Mouse (Mus musculus) spleen, adult 2 months (tissue): ENCODE measurements around the gene Spats2l. TPM values are rescaled to one million over a fixed set of nuclear protein-coding genes. Genes with fewer than 3 reads are reported as not detected.
A peak's percentile ranks its signal among the peaks of the same experiment; 100 is the strongest.

Experiments
- DNase-seq, 2 experiments: peaks; one replicate each; pipeline versions ENCODE4 v3.0.0 to v3.0.0-alpha.2; 2012 to 2021; ENCODE audit warnings: low spot score in 2 of 2, low read depth in 1 of 2
- H3K27ac ChIP-seq: fragments of 200-500 bp; 2 replicates; pipeline ENCODE4 v1.5.1; 2012; ENCODE audit warnings: low read length, inconsistent platforms; ENCODE audit not compliant: insufficient read depth
- H3K27me3 ChIP-seq: fragments of 200-500 bp; 2 replicates; pipeline ENCODE4 v1.6.1; 2012; ENCODE audit warnings: mild to moderate bottlenecking, moderate library complexity, low read length, inconsistent platforms; ENCODE audit not compliant: control insufficient read depth, insufficient read depth
- H3K36me3 ChIP-seq: fragments of 200-500 bp; 2 replicates; pipeline ENCODE4 v1.6.1; 2012; ENCODE audit warnings: mild to moderate bottlenecking, low read length, inconsistent platforms; ENCODE audit not compliant: control insufficient read depth, insufficient read depth
- H3K4me1 ChIP-seq: fragments of 200-500 bp; 2 replicates; pipeline ENCODE4 v1.6.1; 2011; ENCODE audit warnings: inconsistent platforms; ENCODE audit not compliant: control insufficient read depth, insufficient read depth, insufficient read length
- H3K4me3 ChIP-seq: fragments of 200-500 bp; 2 replicates; pipeline ENCODE4 v1.5.1; 2011; ENCODE audit warnings: mild to moderate bottlenecking, inconsistent platforms; ENCODE audit not compliant: insufficient read depth, insufficient read length; ENCODE audit errors: extremely low read depth
- CTCF ChIP-seq: fragments of 200-500 bp; IDR thresholded peaks from 2 replicates; pipeline ENCODE4 v1.5.1; 2011; ENCODE audit warnings: mild to moderate bottlenecking, inconsistent platforms; ENCODE audit not compliant: insufficient read depth, insufficient read length, insufficient replicate concordance; ENCODE audit errors: extremely low read depth
- POLR2A ChIP-seq: fragments of 200-500 bp; IDR thresholded peaks from 2 replicates; pipeline ENCODE4 v1.6.1; 2011; ENCODE audit warnings: low read depth, low read length, inconsistent platforms
- WGBS: fragments of 180-500 bp; shearing (Covaris S2); methylation state at CpG from one replicate; pipeline ENCODE4 v1.1.7; 2018; 5-methylcytosine and 5-hydroxymethylcytosine counted together
- polyA plus RNA-seq: library from polyadenylated mRNA; depleted of rRNA; stranded (reverse); fragments of >200 nt; gene quantifications from 2 replicates; pipeline ENCODE4 v1.2.3, GENCODE M21; 2012

Spats2l gene
- polyA plus RNA-seq, 1 experiment: 1.1 TPM

DNA sequence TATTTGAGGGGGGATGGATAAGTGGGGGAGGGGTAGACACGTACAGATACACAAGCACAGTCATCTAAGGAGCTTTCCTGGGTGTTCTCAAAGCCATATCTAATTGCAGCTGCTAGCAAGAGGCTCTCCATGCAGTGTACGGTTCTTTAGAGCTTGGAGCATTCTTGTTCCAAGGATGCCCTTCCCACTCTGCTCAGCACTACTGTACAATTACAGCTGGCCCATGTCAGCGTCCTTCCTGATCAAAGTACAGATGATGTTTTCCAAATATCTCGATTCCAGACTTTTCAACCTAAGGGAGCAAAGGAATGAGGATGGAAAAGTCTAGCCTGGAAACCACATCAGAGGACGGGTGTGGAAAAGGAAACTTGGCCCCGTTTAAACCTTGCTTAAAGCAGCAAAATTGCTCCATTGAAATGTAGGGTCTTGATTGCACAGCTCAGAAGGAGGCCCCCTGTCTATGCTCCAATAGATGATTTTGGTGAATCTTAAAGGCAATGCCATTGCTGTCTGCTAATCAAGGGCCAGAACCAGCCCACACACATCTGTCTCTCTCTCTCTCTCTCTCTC lies 46.6 kb downstream of the Spats2l start:
- no peak for TF ChIP-seq CTCF
- TF ChIP-seq POLR2A: no peak
- Histone ChIP-seq H3K27me3 (no peaks in the 10 kb centered on the region), H3K36me3 (no peaks in the 10 kb centered on the region), H3K27ac (no peak overlapping the region), H3K4me3 (no peak overlapping the region), H3K4me1 (no peaks in the 10 kb centered on the region)
- WGBS: 80% methylated on average over 6 of the region's 6 CpGs
- DNase-seq: no peak

DNA sequence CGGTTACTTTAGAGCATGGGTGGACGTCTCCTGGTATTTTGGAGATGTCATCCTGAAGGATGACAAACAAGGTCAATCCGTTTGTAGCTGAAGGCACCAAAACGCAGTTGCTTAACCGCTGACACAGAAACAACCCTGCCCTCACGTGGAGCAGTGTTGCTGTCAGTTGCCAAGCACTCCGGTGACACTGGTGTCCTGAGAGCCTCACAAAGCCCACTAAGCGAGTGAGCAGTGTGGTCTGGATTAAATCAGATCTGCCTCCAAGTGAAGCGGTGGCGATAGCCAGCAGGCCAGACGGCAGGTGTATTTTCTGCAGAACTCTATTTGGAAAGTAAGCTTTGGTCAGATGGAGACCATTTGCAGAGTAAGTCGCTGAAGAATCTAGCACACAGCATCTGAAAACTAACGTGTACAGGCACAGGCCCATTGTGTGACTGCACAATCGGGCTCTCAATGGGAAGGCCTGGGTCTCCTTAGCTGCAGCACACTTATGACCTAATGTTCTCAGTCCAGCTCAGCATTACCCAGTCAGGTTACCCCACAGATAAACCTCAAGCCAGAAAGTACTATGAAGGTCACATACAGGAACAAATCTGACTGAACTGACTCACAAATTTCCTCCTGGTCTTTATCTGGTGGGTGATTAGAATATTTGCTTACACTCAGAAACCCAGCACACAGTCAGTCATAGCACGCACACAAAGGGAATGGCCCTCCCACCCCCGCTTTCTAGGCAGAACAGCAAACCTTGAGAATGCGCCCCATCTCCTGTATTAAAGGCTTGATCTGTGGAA lies 51.2 kb downstream of the Spats2l start:
- Histone ChIP-seq H3K4me3 (no peak overlapping the region), H3K4me1 (no peaks in the 10 kb centered on the region), H3K27me3 (no peaks in the 10 kb centered on the region), H3K27ac (no peak overlapping the region), H3K36me3 (no peaks in the 10 kb centered on the region)
- TF ChIP-seq POLR2A (no peak), CTCF (no peak)
- no peak for DNase-seq
- WGBS: 91% methylated on average over 17 of the region's 17 CpGs

DNA sequence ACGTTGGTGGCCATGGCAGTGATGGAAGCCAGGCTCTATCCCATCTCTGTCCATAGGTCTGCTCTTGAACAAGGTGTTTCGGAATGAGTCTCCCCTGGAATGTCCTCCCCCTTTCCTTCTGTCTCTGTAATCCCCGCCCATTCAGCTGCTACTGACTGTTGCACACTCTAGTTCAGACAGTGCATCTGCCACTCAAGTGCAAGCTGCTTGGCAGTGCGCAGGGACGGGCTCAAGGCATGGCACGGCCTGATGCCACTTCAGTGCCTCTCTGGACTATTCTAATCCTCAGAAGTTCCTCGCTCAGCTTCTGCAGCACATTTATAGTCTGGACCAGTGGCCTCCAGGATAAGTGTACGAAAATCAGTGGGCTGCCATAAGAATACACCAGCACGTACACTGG lies 52.3 kb downstream of the Spats2l start:
- Histone ChIP-seq H3K4me1 (no peaks in the 10 kb centered on the region), H3K4me3 (no peak overlapping the region), H3K27me3 (no peaks in the 10 kb centered on the region), H3K36me3 (no peaks in the 10 kb centered on the region), H3K27ac (no peak overlapping the region)
- no peak for DNase-seq
- 85% methylated on average over 9 of the region's 9 CpGs for WGBS
- no peak for TF ChIP-seq CTCF
- TF ChIP-seq POLR2A: no peak

DNA sequence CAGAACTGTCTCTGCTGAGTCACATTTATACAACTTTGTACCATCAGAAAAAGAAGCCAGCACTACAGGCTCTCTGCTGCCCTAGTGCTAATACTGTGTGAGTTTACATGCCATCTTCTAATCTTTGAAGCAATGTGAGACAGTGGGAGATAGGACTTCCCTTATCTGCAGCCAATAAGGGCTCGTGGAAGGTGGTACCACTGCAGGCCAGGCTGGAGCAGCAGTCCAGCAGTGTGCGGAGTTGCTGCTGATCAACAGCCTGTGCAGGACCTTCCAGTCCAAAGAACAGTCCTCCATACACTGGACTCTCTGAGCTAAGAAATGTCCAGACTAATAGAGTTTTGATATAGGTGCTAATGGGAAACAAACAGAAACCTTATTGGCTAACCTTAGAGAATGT lies 59.2 kb downstream of the Spats2l start:
- Histone ChIP-seq H3K4me3 (no peak overlapping the region), H3K36me3 (no peaks in the 10 kb centered on the region), H3K4me1 (no peaks in the 10 kb centered on the region), H3K27ac (no peak overlapping the region), H3K27me3 (no peaks in the 10 kb centered on the region)
- 89% methylated on average over 2 of the region's 2 CpGs for WGBS
- no peak for TF ChIP-seq CTCF
- DNase-seq: no peak

DNA sequence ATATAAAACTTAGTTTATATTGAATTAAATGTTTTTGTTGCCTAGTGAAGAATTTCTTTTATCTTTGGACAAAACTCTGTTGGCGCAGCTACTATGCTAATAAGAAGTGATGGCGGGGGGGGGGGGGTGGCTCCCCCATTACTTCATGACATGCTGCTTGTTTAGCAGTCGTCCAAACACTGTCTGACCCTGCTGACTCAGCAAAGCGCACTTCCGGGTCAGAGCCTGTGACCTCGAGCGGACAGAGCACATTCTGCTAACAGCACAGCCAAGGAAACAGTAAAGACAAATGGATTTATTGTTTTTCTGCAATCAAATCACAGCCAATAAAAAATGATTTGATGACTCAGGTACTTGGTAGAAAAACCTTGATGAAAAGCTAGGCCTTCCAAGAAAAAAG lies 61.2 kb downstream of the Spats2l start:
- no peaks in the 10 kb centered on the region for H3K36me3 ChIP-seq
- no peaks in the 10 kb centered on the region for H3K27me3 ChIP-seq
- no peak overlapping the region for H3K4me3 ChIP-seq
- H3K4me1 ChIP-seq: no peaks in the 10 kb centered on the region
- TF ChIP-seq CTCF (no peak), POLR2A (no peak)
- no peak for DNase-seq
- 87% methylated on average over 7 of the region's 7 CpGs for WGBS
- no peak overlapping the region for H3K27ac ChIP-seq

DNA sequence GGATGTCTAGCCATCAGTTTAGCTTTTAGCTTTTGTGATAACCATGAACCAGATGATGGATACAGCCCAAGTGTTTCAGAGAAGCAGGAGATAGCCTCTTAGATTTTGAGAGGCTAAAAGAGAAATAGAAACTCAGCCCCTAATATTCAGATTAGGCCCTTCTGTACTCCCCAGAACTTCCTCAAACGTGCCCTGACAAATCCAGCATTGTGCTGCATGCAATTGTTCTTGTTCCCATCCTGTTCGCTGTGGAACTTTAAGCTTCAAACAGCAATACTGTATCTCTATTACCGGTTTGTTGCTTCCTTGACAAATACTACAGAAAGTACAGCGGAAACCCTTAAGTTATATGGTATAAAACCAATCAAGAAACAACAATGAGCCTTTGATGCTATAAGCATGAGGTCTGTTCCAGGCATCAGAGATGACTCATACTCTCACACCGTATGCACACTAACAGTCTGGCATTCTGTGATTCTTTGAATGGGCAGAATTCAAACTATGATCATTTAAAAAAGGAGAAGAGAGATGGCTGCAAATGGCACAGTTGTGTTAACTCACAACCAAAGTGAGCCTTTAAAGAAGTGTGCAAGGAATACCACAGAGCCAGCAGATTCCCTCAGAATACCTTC lies 62.8 kb downstream of the Spats2l start:
- 47% methylated on average over 5 of the region's 5 CpGs for WGBS
- DNase-seq: no peak
- TF ChIP-seq CTCF (no peak), POLR2A (no peak)

DNA sequence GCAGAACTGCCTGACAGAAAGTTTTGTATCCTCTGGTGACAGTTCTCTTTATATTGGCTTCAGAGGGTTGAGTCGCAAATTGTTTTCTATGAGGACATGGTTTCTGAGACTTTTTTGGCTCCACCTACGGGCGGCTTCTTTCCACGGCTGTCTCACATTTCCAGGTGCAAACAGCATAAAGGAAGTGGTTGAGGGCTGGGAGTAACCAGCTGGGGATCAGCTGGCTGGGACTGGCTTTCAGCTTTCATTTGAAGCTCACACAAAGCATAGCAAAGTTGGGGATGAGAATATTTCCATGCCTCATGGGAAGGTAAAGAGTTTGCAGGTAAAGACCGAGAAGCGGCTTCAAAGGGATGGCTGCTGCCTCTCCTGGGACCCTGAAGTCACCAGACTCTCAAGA lies 65.9 kb downstream of the Spats2l start:
- WGBS: 36% methylated on average over 6 of the region's 6 CpGs

More for the DNA sequence above, 62.8 kb downstream of the Spats2l start:
- no peaks in the 10 kb centered on the region for H3K36me3 ChIP-seq
- H3K4me1 ChIP-seq: no peaks in the 10 kb centered on the region
- no peak overlapping the region for H3K27ac ChIP-seq
- H3K27me3 ChIP-seq: no peaks in the 10 kb centered on the region
- no peak overlapping the region for H3K4me3 ChIP-seq

More for the DNA sequence above, 65.9 kb downstream of the Spats2l start:
- H3K36me3 ChIP-seq: no peaks in the 10 kb centered on the region
- no peaks in the 10 kb centered on the region for H3K4me1 ChIP-seq
- H3K27ac ChIP-seq: peak overlapping the region; percentile 5; the same call in 1 of the 2 replicates
- no peak for DNase-seq
- TF ChIP-seq CTCF (no peak), POLR2A (no peak)
- H3K4me3 ChIP-seq: no peak overlapping the region
- no peaks in the 10 kb centered on the region for H3K27me3 ChIP-seq
